Mouse (Mus musculus): ENCODE results near the gene Unc93a.
"Not testable (repeated sequence)": the region's sequence is repeated elsewhere in the genome, so short reads cannot be mapped to it uniquely, and the experiment has no call there.

- not testable (repeated sequence) for TF ChIP-seq POLR2A (IDR thresholded peaks at IDR 0.05; ENCODE audit: low read depth, low read length); CTCF (IDR thresholded peaks at IDR 0.05; ENCODE audit: extremely low read depth, insufficient read length, insufficient replicate concordance, low read depth, low read length)
Measured at GRCm38 (mm10) chr17:13177796-13178195, 46.2 kb upstream of the Unc93a start.
